Mouse (Mus musculus) kidney, postnatal 10 days (tissue): ENCODE measurements at regions not wholly inside any gene's neighbourhood (a gene's known extent, or its start where the extent isn't known, plus 50 kb on each side); places are given as distances from the start of the nearest gene placed in this dataset.

Experiments used
- DNase-seq: peaks from one replicate; pipeline ENCODE4 v3.0.0; 2021; ENCODE audit warnings: mixed read lengths

DNA sequence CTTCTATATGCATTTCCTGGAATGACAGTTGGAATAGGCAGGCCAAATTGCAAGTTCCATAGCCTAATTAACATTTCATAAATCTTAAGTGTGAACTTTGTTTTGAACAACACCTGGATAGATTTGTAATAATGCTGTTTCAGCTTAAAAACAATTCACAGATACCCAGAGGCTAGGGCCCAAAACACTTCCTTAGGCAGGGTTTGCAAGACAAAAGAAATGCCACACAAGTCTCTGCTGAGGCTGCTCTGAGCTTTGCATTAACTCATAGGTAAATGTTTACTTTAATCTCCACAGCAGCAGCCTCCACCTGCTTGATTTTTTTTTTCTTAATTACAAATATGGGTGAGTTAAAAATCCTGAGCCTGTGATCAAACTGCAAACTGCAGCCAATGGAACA is 118.4 kb downstream of the Gnat3 start:
- DNase-seq = no peak

DNA sequence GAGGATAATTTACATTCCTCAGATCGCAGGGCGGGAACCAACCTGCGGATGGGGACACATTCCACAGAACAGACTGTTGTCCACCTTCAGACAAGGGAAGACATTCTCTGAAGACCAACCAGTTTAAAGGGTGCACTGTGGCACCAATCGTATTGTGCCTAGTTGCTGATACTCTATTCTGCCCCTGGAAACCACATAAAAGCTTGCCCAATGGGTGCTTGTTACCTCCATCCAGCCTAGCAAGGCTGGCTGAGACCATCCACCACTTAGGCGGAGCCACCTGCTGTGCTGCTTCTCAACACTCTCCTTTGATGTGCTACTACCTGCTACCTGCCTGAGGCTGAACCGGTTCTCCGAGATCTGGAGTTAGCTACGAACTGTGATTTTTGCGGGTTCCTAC is 119.9 kb downstream of the Gnat3 start:
- DNase-seq = no peak

- no peak for DNase-seq
These were observed 121.4 kb downstream of the Gnat3 start for GRCm38 (mm10) chr5:18083789-18084188.

- no peak for DNase-seq
These were observed 123.1 kb downstream of the Gnat3 start for GRCm38 (mm10) chr5:18085456-18085855.

GRCm38 (mm10) chr5:18087919-18088445 is 125.6 kb downstream of the Gnat3 start:
- DNase-seq = peak; percentile 72

DNA sequence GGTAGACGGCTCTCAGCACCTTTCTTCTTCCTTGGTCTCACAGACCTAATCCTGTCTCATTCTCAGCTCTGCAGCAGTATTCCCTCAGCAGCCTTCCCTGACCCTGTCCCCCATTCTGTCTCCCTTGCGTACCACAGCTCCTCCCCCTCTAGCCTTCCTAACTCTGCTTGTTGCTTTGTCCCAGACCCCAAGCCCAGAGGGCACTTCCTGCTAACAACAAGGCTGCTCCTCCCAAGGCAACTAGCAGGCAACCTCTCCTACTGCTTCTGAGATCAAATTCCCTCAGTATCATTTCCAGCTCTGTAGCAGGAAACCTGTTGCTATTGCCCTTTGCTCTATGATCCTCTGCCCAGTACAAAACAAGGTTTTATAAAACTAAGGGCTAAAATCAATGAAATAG is 127.6 kb downstream of the Gnat3 start:
- peak; percentile 5 for DNase-seq

- DNase-seq = no peak
These were observed 152.7 kb downstream of the Gnat3 start for GRCm38 (mm10) chr5:18114905-18115689.

DNA sequence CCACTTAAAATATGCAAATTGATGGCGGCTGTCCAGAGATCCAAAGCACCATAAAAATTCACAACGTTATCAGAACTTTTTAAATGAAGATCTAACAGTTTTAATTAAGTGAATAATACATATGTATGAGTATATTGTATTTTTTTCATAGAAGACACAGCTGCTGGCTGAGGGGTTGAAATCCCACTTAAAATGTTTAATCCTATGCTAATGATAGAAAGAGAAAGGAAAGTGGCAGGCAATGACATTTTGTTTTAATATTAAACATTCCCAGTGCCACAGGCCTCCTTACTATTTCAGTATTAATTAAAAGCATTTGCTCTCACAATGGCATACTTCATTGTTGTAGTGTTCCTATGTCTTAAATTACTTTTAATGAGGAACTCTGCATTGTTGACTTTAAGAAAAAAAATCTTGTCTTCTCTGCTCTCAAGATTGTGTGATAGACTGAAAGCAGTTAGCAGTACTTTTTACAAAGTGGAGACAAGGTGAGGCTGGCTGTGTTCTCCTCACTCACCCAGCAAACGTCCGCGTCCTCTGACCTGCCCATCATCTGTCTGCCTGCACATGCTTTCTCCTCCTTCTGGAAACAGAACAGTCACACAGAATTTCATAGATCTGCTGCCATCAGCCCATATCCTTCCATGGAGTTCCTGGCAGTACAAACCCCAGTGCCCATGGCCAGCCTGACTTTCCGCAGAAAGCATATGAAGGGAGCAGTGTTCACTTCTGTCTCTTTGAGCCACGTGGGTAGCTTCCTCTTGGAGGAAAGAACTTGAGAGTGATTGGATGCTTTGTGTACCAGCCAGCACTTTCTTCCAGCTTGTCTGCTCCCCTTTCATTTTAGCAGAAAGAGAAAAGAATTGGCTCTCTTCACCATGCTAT is 173.7 kb downstream of the Gnat3 start:
- no peak for DNase-seq

DNA sequence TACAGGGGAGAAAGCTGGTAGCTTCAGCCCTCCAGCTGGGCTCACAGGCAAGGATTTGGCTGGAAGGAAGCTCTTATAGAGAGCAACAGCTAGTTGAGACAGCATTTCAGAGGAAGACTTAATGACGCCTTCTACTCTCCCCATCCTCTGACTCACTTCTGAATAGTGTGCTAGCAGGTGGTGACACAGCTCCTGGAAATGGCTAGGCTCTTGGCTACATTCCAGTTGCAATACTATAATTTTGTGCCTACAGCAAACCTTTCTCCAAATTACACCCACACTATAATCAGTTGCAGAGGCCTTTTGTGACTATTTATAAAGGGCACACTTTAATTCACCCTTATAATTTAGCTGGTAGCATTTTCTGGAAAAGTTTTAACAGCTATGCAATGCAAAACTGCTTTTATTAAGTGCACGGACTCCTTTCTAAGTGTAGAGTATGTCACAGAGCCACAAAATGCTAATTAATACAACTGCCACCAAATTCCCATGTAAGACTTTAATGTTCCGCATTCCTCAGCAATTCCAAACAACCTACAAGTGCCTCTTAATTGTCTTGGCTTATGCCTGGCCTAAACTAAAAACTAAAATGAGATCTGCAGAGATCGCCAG is 175.2 kb downstream of the Gnat3 start:
- no peak for DNase-seq

GRCm38 (mm10) chr5:18152241-18152640 is 189.9 kb downstream of the Gnat3 start:
- DNase-seq = no peak

DNA sequence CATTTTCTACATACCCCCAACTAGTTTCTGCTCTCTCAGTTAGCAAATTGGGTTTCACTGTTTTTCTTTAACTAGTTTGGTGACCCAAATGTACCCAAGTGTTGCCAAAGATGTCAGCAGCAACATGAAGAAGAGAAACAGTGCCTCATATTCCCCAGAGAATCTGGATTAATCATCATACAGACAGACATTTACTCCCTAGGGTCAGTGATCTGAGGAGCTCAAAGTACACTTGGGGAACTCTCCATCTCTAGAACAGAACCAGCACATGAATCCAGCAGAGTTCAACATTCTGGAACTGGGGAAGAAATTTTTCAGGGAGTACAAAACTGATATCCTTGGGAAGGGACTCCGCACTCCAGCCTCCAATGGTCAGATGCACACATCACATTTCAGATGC is 191.4 kb downstream of the Gnat3 start:
- DNase-seq = no peak

- no peak for DNase-seq
These were observed 196.6 kb downstream of the Gnai1 start for GRCm38 (mm10) chr5:18163515-18163914.

DNA sequence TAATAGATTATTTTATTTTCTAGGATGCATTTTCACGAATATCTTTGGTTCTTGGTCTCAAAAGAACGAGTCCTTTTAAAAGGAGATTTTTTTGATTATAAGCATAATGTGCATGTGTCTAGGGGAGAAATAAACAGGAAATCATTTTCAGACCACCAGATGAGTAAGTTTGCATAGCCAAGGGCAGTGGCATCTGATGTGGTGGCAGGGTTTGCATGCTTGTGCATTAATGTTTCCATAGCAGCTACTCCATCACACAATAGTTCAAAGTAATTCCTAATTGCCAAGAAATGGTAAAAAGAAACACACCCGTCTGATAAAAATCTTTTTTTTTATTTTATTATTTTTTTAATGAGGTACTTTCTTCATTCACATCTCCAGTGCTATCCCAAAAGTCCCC is 182.3 kb downstream of the Gnai1 start:
- no peak for DNase-seq

- DNase-seq = no peak
These were observed 148.6 kb downstream of the Gnai1 start for GRCm38 (mm10) chr5:18211395-18212057.
